In genomic region chr13:37912591-37913467, GRCm38 (mm10) we compare ENCODE assay signal across 10 mouse cellular contexts.
DNase-seq lines count a peak whose midpoint lies in the region; ATAC-seq and TF ChIP-seq lines count a peak whose summit lies in the region.
"Had no signal": no experiment of that assay in that cellular context is flagged by ENCODE, and none has a peak within 500 bp of the region (broad histone marks: within the 10 kb centered on the region; RNA-seq: fewer than 3 reads in every experiment).

No protein-coding gene starts in this region.

- no peak for TF ChIP-seq POLR2A in myocyte (IDR thresholded peaks at IDR 0.05; ENCODE audit: insufficient read length, low read depth)

- H3K27ac ChIP-seq in heart, embryonic 13.5 days (replicated peaks), result peak overlapping the region; percentile 45; the same call in 1 of the 2 replicates
- H3K27ac ChIP-seq in intestine, postnatal 0 days (ENCODE audit: low read depth, low read length), result peak overlapping the region; percentile 66
- H3K27ac ChIP-seq: forebrain, embryonic 15.5 days; hindbrain, embryonic 15.5 days had no signal

- TF ChIP-seq CTCF in intestine, postnatal 0 days (IDR thresholded peaks at IDR 0.05; ENCODE audit: low read depth), result peak; percentile 53

- peaks cover 83% of the 10 kb centered on the region for H3K36me3 ChIP-seq in heart, embryonic 13.5 days
- peaks cover 50% of the 10 kb centered on the region for H3K36me3 ChIP-seq in intestine, postnatal 0 days (ENCODE audit: control insufficient read depth, insufficient read depth)
- peaks cover 47% of the 10 kb centered on the region for H3K36me3 ChIP-seq in myocyte (ENCODE audit: control insufficient read depth, insufficient read depth)
- H3K36me3 ChIP-seq: forebrain, embryonic 15.5 days; hindbrain, embryonic 15.5 days had no signal

- WGBS in heart, embryonic 13.5 days, result 30% methylated on average over 12 of the region's 12 CpGs
- 41% methylated on average over 12 of the region's 12 CpGs for WGBS in intestine, postnatal 0 days

- H3K27me3 ChIP-seq in heart, embryonic 13.5 days (replicated peaks), result no peaks in the 10 kb centered on the region
- no peaks in the 10 kb centered on the region for H3K27me3 ChIP-seq in intestine, postnatal 0 days (replicated peaks; ENCODE audit: control insufficient read depth, insufficient read depth, low read length)
- H3K27me3 ChIP-seq in myocyte (ENCODE audit: control insufficient read depth, insufficient read depth, insufficient read length), result no peaks in the 10 kb centered on the region
- H3K27me3 ChIP-seq: forebrain, embryonic 15.5 days; hindbrain, embryonic 15.5 days had no signal

- peaks cover 5% of the 10 kb centered on the region for H3K79me2 ChIP-seq in myocyte (ENCODE audit: control insufficient read depth, insufficient read depth)

- H3K4me1 ChIP-seq in heart, embryonic 13.5 days, result peaks cover 47% of the 10 kb centered on the region
- peaks cover 19% of the 10 kb centered on the region for H3K4me1 ChIP-seq in intestine, postnatal 0 days (replicated peaks; ENCODE audit: control insufficient read depth, insufficient read depth, low read length)
- H3K4me1 ChIP-seq: forebrain, embryonic 15.5 days; hindbrain, embryonic 15.5 days had no signal

- DNase-seq in heart, postnatal 36 days, result no peak
- no peak for DNase-seq in layer of hippocampus, adult 18-20 months (ENCODE audit: low spot score in 2 of 2)
- no peak for DNase-seq in left cerebral cortex, adult 18-20 months (ENCODE audit: low spot score in 2 of 2)
- DNase-seq in left cerebral cortex, postnatal 25 days (ENCODE audit: low spot score in 2 of 2), result no peak

- intact Hi-C loops in heart, postnatal 36 days (cut with DNase I), result no loop called here
- intact Hi-C loops in left cerebral cortex, postnatal 25 days (cut with DNase I), result no loop called here

- no peak overlapping the region for H3K4me3 ChIP-seq in heart, embryonic 13.5 days
- H3K4me3 ChIP-seq in intestine, postnatal 0 days (ENCODE audit: low read depth, low read length), result no peak overlapping the region
- no peak overlapping the region for H3K4me3 ChIP-seq in myocyte
- H3K4me3 ChIP-seq: forebrain, embryonic 15.5 days; hindbrain, embryonic 15.5 days had no signal

- H3ac ChIP-seq in myocyte (ENCODE audit: control insufficient read depth, insufficient read length), result no peak overlapping the region

- no peaks in the 10 kb centered on the region for H3K9me3 ChIP-seq in heart, embryonic 13.5 days
- no peaks in the 10 kb centered on the region for H3K9me3 ChIP-seq in intestine, postnatal 0 days (ENCODE audit: control insufficient read depth)
- H3K9me3 ChIP-seq: forebrain, embryonic 15.5 days; hindbrain, embryonic 15.5 days had no signal

- no peak overlapping the region for H3K4me2 ChIP-seq in heart, embryonic 13.5 days
- H3K4me2 ChIP-seq in intestine, postnatal 0 days (replicated peaks; ENCODE audit: low read depth), result no peak overlapping the region
- no peak overlapping the region for H3K4me2 ChIP-seq in myocyte (ENCODE audit: low read depth)
- H3K4me2 ChIP-seq: forebrain, embryonic 15.5 days; hindbrain, embryonic 15.5 days had no signal

- ATAC-seq in heart, embryonic 13.5 days (ENCODE audit: extremely low read depth, insufficient number of reproducible peaks, low FRiP score, low TSS enrichment), result no peak
- peak; percentile 20; the same call in 1 of the 2 replicates for ATAC-seq in common myeloid progenitor, adult 5-6 weeks (replicated peaks; ENCODE audit: low read depth, poor library complexity, severe bottlenecking)
- ATAC-seq in intestine, postnatal 0 days, result peak; percentile 73
- ATAC-seq: forebrain, embryonic 15.5 days had no signal

- H3K9ac ChIP-seq in heart, embryonic 13.5 days, result peak overlapping the region; percentile 12; the same call in 1 of the 2 replicates
- no peak overlapping the region for H3K9ac ChIP-seq in intestine, postnatal 0 days (ENCODE audit: low read depth, low read length)
- H3K9ac ChIP-seq: forebrain, embryonic 15.5 days; hindbrain, embryonic 15.5 days had no signal

TF ChIP-seq in myocyte, 11 proteins besides CTCF, POLR2A, EP300 and RAD21:
- TF ChIP-seq POLR2AphosphoS2 (IDR thresholded peaks at IDR 0.05; ENCODE audit: insufficient read length, low read depth) (no peak), SRF (IDR thresholded peaks at IDR 0.05; ENCODE audit: control insufficient read depth, insufficient read length, low read depth) (peak; percentile 19), MYOG (IDR thresholded peaks at IDR 0.05; ENCODE audit: control insufficient read depth in 1 of 3, insufficient read depth in 1 of 3, insufficient read length in 2 of 3, low read depth in 2 of 3) (peak in 1 of 3 experiments; percentile 75), REST (IDR thresholded peaks at IDR 0.05; ENCODE audit: insufficient read depth, insufficient read length) (no peak), MAX (IDR thresholded peaks at IDR 0.05; ENCODE audit: low read depth) (no peak), TCF12 (IDR thresholded peaks at IDR 0.05; ENCODE audit: insufficient read depth, poor library complexity, severe bottlenecking) (no peak), MYOD1 (IDR thresholded peaks at IDR 0.05; ENCODE audit: control insufficient read depth in 1 of 3, insufficient read length in 2 of 3, low read depth in 2 of 3) (peak in 1 of 3 experiments; percentile 64)
